Mouse (Mus musculus) NIH3T3 (cell line): Measurements from ENCODE around the gene Gm11007.
"Not testable (repeated sequence)": the region's sequence is repeated elsewhere in the genome, so short reads cannot be mapped to it uniquely, and the experiment has no call there.

Source experiments
- DNase-seq: peaks from one replicate; pipeline ENCODE4 v3.0.0-alpha.2; 2012; ENCODE audit warnings: low read depth

Gm11007 gene

GRCm38 (mm10) chr2:175643678-175644077, at the start of gene Gm11007:
Gene Gm11007, plus strand, starts transcription at chr2:175643978.
- not testable (repeated sequence) for DNase-seq
